Mouse (Mus musculus): Measurements from ENCODE around the gene Mrpl30. TPM values are rescaled to one million over a fixed set of nuclear protein-coding genes. Genes with fewer than 3 reads are reported as not detected.

Mrpl30 gene
- polyA plus RNA-seq, 1 experiment from 2014 or later: 252 TPM

DNA sequence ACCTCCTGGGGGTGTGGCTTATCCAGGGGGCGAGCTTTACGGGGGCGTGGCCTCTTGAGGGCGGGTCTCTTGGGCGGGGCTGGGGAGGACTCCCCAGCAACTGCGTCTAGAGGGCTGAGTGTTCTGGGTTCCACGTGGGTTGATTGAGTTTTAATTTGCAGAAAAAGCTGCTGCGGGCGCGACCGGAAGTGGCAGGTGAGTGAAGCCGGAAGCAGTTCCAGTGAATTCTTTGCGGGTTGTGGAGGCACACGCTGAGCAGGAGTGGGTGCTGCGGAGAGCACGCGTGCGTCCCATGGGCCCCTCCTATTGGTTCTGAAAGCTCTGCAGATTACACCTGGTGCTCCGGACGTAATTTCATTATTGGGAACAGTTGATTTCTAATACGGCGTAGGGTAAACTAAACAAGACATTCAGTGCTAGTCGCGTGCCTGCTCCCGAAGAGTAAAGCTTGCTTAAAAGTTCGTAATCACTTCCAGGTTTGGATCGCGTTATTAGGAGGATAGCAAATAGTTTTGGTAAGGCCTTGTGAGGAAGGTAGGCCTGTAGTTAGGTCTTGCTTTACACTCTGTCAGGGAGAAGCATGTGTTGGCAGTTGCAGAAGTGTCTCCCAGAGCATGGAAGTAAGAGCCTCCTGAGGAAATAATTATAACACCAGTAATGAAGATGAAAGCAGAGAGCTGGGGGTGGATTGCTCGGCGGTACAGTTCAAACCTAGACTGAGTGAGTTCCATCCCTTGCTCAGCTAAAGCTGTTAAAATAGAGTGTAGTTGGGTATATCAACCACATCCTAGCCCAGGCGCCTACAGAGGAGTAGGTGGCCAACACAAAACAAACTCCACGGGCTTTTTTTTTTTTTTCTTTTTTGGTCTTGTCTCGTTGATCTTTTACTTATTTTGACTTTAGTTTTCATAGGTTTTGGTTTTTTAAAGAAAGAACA, 17.9 kb upstream of the Mrpl30 start:
- Histone ChIP-seq H3K9me3 (peaks cover 9% of the 10 kb centered on the region; the same call in 1 of the 2 replicates), H3K4me3 (peak overlapping the region; percentile 64), H3K27ac (peak overlapping the region; percentile 82), H3K27me3 (ENCODE audit: poor library complexity, severe bottlenecking) (peaks cover 6% of the 10 kb centered on the region; the same call in 1 of the 2 replicates), H3K4me1 (peaks cover 15% of the 10 kb centered on the region), H3K36me3 (replicated peaks) (peaks cover 32% of the 10 kb centered on the region)
- 8% methylated on average over 33 of the region's 33 CpGs for WGBS
- DNase-seq (ENCODE audit: extremely low spot score, low spot score): peak; percentile 82

DNA sequence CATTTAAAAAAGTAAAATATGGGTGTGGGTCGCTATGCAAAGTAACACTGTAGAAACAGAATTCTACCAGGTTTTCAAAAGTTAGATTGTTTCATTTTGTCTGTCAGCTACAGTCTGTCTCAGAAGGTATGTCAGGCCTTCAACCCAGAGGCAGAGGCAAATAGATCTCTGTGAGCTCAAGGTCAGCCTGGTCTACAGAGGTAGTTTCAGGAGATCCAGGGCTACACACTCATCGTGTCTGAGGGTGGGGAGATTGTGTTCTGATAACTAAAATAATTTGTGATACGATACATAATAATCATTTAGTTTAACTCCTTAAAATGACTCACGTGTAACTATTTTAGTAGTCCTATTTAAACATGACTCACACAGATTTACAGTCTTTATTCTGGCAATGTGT, 17.1 kb upstream of the Mrpl30 start:
- peaks cover 6% of the 10 kb centered on the region; the same call in 1 of the 2 replicates for H3K27me3 ChIP-seq (ENCODE audit: poor library complexity, severe bottlenecking)
- H3K36me3 ChIP-seq (replicated peaks): peaks cover 40% of the 10 kb centered on the region
- peak overlapping the region; percentile 64 for H3K4me3 ChIP-seq
- H3K4me1 ChIP-seq: peaks cover 15% of the 10 kb centered on the region
- 90% methylated on average over 4 of the region's 4 CpGs for WGBS
- H3K9me3 ChIP-seq: peaks cover 9% of the 10 kb centered on the region; the same call in 1 of the 2 replicates
- DNase-seq (ENCODE audit: extremely low spot score, low spot score): no peak
- no peak overlapping the region for H3K27ac ChIP-seq

DNA sequence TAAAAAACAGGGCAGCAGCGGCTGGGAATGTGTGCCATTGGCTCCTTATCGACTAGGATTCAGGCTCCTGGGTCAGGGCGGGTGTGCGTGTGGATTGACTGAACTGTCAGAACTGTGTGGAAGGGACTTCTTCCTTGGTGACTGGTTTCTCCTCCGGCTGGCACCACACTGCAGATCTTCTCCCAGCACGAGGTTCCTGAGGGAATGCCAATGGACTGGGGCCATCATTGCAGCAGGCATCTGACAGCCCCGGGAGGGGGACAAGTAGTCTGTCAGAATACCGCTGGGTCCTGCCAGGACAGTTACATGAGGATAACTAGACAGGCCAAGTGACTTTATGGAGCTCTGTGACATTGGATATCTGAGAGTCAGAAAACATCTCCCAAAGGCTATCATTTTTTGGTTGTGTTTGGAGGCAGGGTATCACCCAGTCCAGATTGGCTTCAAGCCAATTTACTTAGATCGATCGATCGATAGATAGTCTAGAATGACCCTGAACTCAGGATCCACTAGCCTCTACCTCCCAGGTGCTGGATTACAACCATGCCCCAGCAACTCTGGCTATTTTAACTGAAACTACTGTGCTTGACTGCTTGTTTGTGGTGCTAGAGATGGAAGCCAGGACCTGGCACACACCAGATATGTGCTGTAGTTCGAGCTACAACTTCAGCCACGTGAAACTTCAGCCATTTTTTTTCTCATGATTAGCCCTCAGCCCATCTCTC, 12.4 kb upstream of the Mrpl30 start:
- peaks cover 4% of the 10 kb centered on the region for H3K4me1 ChIP-seq
- no peak for DNase-seq (ENCODE audit: extremely low spot score, low spot score)
- peaks cover 9% of the 10 kb centered on the region; the same call in 1 of the 2 replicates for H3K9me3 ChIP-seq
- H3K36me3 ChIP-seq (replicated peaks): peaks cover 83% of the 10 kb centered on the region
- no peak overlapping the region for H3K4me3 ChIP-seq
- no peak overlapping the region for H3K27ac ChIP-seq
- 96% methylated on average over 13 of the region's 13 CpGs for WGBS
- no peaks in the 10 kb centered on the region for H3K27me3 ChIP-seq (ENCODE audit: poor library complexity, severe bottlenecking)

DNA sequence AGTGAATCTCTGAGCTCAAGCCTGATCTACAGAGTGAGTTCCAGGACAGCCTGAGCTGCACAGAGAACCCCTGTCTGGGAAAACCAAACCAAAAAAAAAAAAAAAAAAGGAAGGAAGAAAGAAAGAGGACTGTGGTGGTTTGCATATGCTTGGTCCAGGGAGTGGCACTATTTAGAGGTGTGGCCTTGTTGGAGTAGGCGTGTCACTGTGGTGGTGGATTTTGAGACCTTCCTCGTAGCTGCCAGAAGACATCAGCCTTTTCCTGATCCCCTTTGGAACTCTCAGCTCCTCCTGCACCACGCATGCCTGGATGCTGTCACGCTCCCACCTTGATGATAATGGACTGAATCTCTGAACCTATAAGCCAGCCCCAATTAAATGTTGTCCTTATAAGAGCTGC, 6.9 kb upstream of the Mrpl30 start:
- H3K9me3 ChIP-seq: no peaks in the 10 kb centered on the region
- no peak for DNase-seq (ENCODE audit: extremely low spot score, low spot score)
- H3K27ac ChIP-seq: no peak overlapping the region
- no peak overlapping the region for H3K4me3 ChIP-seq
- 93% methylated on average over 4 of the region's 4 CpGs for WGBS
- H3K36me3 ChIP-seq (replicated peaks): peaks cover 62% of the 10 kb centered on the region
- H3K27me3 ChIP-seq (ENCODE audit: poor library complexity, severe bottlenecking): no peaks in the 10 kb centered on the region
- H3K4me1 ChIP-seq: no peaks in the 10 kb centered on the region

DNA sequence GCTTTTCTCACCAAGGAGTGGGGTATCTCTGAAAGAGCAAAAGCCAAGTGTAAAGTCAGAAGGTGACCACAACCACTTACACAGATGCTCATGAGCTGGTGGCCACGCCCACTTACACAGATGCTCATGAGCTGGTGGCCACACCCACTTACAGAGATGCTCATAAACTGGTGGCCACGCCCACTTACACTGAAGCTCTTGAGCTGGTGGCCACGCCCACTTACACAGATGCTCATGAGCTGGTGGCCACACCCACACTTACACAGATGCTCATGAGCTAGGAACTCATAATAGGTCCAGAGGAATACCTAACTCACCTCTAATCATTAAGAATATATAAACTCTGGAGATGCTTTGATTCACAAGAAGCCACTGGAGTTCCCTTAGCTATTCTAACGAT, 5.8 kb upstream of the Mrpl30 start:
- Histone ChIP-seq H3K4me3 (no peak overlapping the region), H3K27ac (no peak overlapping the region), H3K27me3 (ENCODE audit: poor library complexity, severe bottlenecking) (no peaks in the 10 kb centered on the region), H3K9me3 (no peaks in the 10 kb centered on the region), H3K4me1 (peaks cover 5% of the 10 kb centered on the region), H3K36me3 (replicated peaks) (peaks cover 51% of the 10 kb centered on the region)
- DNase-seq (ENCODE audit: extremely low spot score, low spot score): no peak
- 81% methylated on average over 4 of the region's 4 CpGs for WGBS

DNA sequence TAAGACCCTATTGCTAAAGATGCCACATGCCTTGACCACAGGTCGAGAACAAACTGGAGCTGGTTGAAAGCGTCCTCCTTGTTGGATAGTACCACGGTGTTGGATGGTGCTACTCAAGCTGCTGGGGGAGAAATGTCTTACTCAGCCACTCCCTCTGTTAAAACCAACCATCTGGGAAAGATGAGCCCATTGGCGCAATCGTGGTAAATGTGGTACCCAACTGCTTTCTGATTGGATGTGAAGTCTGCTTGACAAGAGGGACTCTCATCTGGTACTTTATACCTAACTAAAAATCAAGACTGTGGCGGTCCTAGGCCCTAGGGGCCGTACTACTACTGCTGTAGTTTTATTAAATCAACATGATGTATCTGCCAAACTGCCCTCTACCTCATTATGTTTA, 1.1 kb upstream of the Mrpl30 start:
- peaks cover 20% of the 10 kb centered on the region for H3K4me1 ChIP-seq
- H3K27me3 ChIP-seq (ENCODE audit: poor library complexity, severe bottlenecking): no peaks in the 10 kb centered on the region
- peak overlapping the region; percentile 74 for H3K4me3 ChIP-seq
- DNase-seq (ENCODE audit: extremely low spot score, low spot score): no peak
- H3K36me3 ChIP-seq (replicated peaks): peaks cover 15% of the 10 kb centered on the region
- H3K27ac ChIP-seq: no peak overlapping the region
- no peaks in the 10 kb centered on the region for H3K9me3 ChIP-seq
- WGBS: 79% methylated on average over 7 of the region's 7 CpGs

DNA sequence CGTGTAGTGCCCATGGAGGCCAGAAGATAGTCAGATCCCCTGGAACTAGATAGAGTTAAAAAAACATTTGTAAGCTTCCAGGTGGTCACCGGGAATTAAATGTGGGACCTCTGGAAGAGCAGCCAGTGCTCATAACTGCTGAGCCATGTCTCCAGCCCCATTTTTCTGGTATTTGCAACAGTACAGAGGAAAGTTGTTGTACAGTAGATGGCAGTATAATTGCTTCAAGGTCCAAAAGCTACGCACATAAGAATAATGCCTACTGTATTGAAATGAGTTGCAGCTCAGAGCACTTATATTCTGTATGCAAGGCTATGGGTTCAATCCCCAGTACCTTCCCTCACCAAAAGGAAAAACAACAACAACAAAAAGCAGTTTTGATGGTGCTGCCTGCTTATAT, 1.1 kb downstream of the Mrpl30 start:
- Histone ChIP-seq H3K4me1 (peaks cover 20% of the 10 kb centered on the region), H3K27ac (no peak overlapping the region), H3K36me3 (replicated peaks) (peaks cover 27% of the 10 kb centered on the region), H3K27me3 (ENCODE audit: poor library complexity, severe bottlenecking) (no peaks in the 10 kb centered on the region), H3K4me3 (peak overlapping the region; percentile 74), H3K9me3 (no peaks in the 10 kb centered on the region)
- 83% methylated on average over 3 of the region's 3 CpGs for WGBS
- no peak for DNase-seq (ENCODE audit: extremely low spot score, low spot score)

DNA sequence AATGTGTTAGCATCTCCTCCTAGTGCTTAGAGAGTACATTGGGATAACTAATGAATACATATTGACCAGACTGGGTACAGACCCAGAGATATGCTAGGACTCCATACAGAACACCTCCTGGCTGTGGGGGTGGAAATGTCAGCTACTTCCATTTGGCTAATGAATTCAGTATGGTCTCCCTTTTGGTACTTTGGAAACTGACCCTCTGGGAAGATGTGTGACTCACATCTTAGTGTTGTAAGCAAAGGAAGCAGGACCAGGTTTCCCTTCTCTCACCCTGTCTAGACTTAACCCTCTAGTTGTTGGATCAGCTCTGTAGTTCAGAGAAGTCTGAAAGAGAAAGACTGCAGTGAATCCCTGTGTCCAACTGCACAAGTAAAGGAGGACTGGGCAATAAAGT, 4.3 kb downstream of the Mrpl30 start:
- Histone ChIP-seq H3K27ac (no peak overlapping the region), H3K4me1 (peaks cover 14% of the 10 kb centered on the region), H3K27me3 (ENCODE audit: poor library complexity, severe bottlenecking) (no peaks in the 10 kb centered on the region), H3K9me3 (no peaks in the 10 kb centered on the region), H3K4me3 (no peak overlapping the region), H3K36me3 (replicated peaks) (peaks cover 59% of the 10 kb centered on the region)
- DNase-seq (ENCODE audit: extremely low spot score, low spot score): no peak

DNA sequence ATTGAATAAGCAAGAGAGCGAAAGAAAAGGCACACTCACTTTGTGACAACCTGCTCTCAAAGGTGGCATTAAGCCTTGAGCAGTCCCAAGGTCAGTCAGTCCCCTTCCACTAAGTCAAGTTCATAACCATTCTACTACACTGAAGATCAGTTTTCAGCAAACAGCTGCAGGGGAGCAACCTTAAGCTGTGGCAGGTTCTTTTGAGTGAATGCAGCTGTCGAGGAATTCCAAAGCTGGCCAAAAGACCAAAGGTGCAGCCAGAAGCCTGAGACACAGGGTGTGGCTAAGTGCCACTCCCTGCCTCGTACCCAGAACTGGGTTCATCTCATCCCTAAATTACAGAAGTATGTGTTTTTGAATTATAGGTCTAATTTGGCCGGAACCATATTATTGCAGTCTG, 9.5 kb downstream of the Mrpl30 start:
- Histone ChIP-seq H3K36me3 (replicated peaks) (peaks cover 59% of the 10 kb centered on the region), H3K4me3 (no peak overlapping the region), H3K4me1 (no peaks in the 10 kb centered on the region), H3K27me3 (ENCODE audit: poor library complexity, severe bottlenecking) (no peaks in the 10 kb centered on the region), H3K27ac (no peak overlapping the region), H3K9me3 (no peaks in the 10 kb centered on the region)
- 80% methylated on average over 4 of the region's 4 CpGs for WGBS
- no peak for DNase-seq (ENCODE audit: extremely low spot score, low spot score)

DNA sequence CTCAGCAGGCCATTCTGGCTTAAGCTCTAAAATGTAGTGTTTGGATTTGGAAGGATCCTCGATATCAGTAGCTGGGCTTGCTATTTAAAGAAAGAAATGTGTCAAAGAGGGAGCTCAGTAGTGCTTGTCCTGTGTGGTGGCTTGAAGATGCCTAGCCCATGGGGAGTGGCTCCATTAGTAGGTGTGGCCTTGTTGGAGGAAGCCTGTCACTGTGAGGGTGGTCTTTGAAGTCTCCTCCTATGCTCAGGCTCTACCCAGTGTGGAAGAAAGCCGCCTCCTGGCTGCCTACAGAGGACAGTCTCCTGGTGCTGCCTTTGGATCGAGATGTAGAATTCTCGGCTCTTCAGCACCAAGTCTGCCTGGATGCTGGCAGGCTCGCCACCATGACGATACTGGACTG, 10.0 kb downstream of the Mrpl30 start:
- H3K4me3 ChIP-seq: no peak overlapping the region
- H3K4me1 ChIP-seq: no peaks in the 10 kb centered on the region
- H3K27ac ChIP-seq: no peak overlapping the region
- no peaks in the 10 kb centered on the region for H3K9me3 ChIP-seq
- DNase-seq (ENCODE audit: extremely low spot score, low spot score): no peak
- H3K27me3 ChIP-seq (ENCODE audit: poor library complexity, severe bottlenecking): no peaks in the 10 kb centered on the region
- H3K36me3 ChIP-seq (replicated peaks): peaks cover 55% of the 10 kb centered on the region
- WGBS: 60% methylated on average over 6 of the region's 6 CpGs

DNA sequence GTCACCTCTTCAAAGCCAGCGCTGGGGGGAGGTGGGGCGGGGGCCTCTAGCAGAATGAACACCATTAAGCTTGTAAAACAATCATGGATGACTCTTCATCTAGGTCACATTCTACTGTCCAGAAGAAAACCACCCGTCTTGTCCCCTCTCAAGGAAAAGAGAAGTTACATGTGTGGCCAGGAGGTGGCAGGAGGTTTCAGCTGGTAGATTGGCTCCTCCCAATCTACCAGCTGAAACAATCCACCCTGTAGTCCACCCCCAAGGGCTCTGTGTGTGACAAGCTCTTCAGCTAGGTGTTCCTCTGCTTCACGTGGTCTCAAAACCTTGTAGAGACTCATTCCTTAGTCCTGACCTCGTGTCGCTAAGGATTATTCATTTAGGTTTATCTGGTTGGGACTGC, 12.9 kb downstream of the Mrpl30 start:
- no peak for DNase-seq (ENCODE audit: extremely low spot score, low spot score)
- no peaks in the 10 kb centered on the region for H3K4me1 ChIP-seq
- H3K9me3 ChIP-seq: no peaks in the 10 kb centered on the region
- no peak overlapping the region for H3K4me3 ChIP-seq
- H3K36me3 ChIP-seq (replicated peaks): peaks cover 26% of the 10 kb centered on the region
- WGBS: 39% methylated on average over 6 of the region's 6 CpGs
- H3K27me3 ChIP-seq (ENCODE audit: poor library complexity, severe bottlenecking): no peaks in the 10 kb centered on the region
- H3K27ac ChIP-seq: no peak overlapping the region

DNA sequence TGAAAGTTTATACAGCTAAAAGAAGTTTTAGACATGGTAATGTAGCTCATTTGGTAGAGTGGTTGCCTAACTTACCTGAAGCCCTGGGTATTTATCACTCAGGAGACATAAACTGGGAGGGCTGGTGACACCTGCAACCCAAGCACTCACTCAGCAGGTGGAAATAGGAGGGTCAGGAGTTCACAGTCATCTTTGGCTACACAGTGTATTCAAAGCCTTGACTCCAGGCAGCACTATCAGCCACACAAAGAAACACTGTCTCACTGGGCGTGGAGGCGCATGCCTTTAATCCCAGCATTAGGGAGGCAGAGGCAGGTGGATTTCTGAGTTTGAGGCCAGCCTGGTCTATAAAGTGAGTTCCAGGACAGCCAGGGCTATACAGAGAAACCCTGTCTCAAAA, 22.5 kb downstream of the Mrpl30 start:
- Histone ChIP-seq H3K27me3 (ENCODE audit: poor library complexity, severe bottlenecking) (no peaks in the 10 kb centered on the region), H3K4me1 (no peaks in the 10 kb centered on the region), H3K4me3 (no peak overlapping the region), H3K36me3 (replicated peaks) (no peaks in the 10 kb centered on the region), H3K9me3 (no peaks in the 10 kb centered on the region), H3K27ac (no peak overlapping the region)
- no peak for DNase-seq (ENCODE audit: extremely low spot score, low spot score)
- WGBS: 79% methylated on average over 2 of the region's 2 CpGs

DNA sequence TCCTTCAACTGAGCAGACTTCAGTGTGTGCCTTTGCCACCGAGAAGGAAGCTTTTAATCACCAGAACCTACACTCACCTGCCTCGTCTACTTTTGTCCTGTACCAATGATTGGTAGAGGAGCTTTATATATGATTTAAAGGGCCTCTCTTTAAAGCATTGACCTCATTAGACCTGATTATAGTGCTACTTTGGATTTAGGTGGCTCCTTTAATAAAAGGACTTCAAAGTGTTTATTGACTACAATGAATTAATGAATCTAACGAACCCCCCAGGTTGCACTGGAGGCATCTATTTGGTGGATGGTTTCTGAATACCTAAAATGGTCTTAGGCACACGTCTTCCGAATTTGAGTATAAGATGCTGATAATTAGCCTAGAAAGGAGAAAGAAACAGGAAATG, 26.1 kb downstream of the Mrpl30 start, which contains the start of gene Lyg2:
Gene Lyg2 (minus strand): TSS at position 101 of the 400 bp plus-strand sequence.
- 74% methylated on average over 5 of the region's 5 CpGs for WGBS
- H3K27me3 ChIP-seq (ENCODE audit: poor library complexity, severe bottlenecking): no peaks in the 10 kb centered on the region
- H3K9me3 ChIP-seq: no peaks in the 10 kb centered on the region
- H3K27ac ChIP-seq: no peak within 1 kb of the TSS
- DNase-seq (ENCODE audit: extremely low spot score, low spot score): no peak
- no peaks in the 10 kb centered on the region for H3K4me1 ChIP-seq
- no peaks in the 10 kb centered on the region for H3K36me3 ChIP-seq (replicated peaks)
- no peak within 1 kb of the TSS for H3K4me3 ChIP-seq
